Mouse (Mus musculus) neural tube, embryonic 10.5 days (tissue): ENCODE results near the gene Gnpat.
A peak's percentile ranks its signal among the peaks of the same experiment; 100 is the strongest.
"Not testable (repeated sequence)": the region's sequence is repeated elsewhere in the genome, so short reads cannot be mapped to it uniquely, and the experiment has no call there.

ENCODE experiments used
- DNase-seq: peaks from one replicate; pipeline ENCODE4 v3.0.0-alpha.2; 2017; ENCODE audit warnings: low spot score; ENCODE audit errors: extremely low spot score

Gene Gnpat

DNA sequence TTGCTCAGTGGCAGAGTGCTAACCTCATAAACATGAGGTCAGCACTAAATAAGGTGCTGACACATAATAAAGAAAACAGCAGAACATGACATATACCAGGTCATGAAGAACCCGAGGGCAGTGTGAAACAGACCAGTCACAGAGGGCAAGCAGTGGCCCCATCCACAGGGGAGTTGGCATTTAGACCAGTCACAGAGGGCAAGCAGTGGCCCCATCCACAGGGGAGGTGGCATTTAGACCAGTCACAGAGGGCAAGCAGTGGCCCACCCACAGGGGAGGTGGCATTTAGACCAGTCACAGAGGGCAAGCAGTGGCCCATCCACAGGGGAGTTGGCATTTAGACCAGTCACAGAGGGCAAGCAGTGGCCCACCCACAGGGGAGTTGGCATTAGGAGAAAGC lies 19.9 kb upstream of the Gnpat start:
- not testable (repeated sequence) for DNase-seq

DNA sequence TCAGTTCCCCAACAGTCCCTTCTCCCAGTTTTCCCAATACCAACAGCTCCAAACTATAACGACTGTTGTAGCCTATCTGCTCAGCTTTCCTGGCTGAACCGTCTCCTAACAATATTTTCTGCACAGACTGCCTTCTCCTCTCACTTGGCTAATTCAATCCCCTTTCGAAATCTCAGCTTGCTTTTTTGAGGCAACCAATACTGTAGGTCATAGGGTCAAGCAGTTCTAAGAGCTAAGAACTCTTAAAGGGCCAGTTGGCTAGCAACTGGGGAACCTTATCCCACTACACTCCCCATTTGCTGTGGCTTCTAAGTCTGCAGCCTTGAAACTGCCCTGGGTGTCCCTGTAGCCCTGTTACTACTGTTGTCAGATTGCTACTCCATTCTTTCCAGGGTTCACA lies 17.7 kb upstream of the Gnpat start:
- no peak for DNase-seq

DNA sequence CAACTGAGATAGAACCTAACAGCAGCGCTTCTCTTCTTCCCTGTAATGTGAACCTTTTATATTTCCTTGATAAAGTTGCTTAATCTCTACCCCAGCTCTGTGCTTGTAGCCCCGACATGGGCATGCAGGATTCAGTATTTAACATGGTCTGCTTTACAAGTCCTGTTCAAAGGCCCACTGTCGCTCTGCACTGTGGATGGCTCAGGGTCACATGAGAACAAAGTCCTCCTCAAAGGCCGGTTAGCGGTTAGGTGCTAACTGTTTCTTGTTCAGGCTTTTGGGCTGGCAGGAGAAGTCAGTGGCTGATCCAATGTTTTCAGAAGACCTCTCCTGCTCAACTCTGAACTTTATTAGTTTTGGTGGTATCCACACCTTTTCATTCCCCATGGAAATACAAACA lies 17.3 kb upstream of the Gnpat start:
- no peak for DNase-seq

DNA sequence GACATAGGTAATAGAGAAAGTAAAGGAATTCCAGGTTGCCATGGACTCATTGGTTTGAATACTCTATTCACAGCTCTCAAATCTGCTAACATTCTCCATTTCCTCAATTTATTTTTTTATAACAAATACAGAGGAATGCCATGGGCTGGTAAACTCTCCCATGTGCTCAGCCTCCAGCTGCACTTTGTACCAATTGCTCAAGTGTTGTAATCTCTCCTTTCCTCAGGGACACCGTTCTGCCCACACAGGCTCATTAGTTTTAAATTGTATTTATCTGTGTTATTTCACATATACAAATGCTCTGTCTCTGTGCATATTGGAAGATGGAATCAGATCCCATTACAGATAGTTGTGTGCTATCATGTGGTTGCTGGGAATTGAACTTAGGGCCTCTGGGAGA lies 9.3 kb upstream of the Gnpat start:
- DNase-seq = no peak

DNA sequence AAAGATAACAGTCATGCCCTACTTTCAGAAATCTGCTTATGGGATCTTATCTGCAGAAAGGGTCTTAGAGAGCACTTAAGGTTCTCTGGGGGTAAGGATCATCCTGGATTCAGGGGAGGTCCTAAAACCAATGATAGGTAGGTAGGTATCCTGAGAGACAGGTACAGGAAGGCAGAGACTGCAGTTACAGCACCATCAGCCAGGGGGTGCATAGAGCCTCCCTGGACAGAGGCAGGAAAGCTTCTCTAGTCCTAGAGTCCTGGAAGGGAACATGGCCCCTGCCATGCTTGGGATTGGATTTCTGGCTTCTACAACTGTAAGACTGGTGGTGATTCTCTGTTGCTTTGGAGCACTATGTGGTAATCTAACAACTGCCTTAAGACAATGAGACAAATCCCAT lies 3.4 kb upstream of the Gnpat start:
- no peak for DNase-seq

DNA sequence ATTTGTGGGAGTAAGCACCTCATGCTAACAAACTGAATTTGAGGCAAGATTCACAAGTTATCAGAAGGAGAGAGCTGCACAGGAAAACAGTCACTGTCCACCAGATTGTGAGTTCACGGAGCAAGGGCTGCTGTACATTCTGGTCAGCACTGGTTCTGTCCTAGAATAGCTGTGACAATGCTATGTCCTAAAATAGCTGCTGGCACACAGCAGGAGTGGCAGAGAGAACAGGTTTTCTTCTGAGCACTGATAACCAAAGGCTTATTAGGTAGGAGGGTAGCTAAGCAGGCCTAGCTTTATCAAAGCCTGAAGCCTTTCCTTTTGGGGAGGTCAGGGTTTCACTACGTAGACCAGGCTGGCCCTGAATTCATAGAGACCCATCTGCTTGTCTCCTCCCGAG lies 2.6 kb upstream of the Gnpat start:
- DNase-seq = no peak

DNA sequence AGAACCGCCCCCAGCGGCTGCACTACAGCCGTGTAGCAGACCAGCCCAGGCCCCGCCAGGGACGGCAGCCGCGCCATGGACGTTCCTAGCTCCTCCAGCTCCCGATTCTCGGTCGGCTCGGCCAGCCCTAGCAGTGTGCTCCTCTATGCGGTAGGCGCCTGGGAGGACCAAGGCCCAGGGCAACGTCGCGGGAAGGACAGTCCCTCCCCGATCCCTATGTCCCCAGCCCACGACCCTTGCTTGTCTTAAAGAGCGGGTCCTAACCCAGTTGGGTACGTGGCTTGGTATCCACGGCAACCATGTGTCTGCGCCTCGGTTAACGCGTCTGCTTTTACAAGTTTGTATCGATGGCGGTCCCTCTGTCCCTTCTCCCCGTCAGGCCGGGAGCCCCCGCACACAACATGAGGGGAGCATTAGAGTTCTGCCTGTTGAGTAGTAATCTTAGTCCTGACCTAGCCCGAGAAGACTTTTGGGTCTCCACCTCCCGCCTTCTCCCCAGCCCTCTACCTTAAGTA lies 387 bp downstream of the Gnpat start:
- DNase-seq = no peak

DNA sequence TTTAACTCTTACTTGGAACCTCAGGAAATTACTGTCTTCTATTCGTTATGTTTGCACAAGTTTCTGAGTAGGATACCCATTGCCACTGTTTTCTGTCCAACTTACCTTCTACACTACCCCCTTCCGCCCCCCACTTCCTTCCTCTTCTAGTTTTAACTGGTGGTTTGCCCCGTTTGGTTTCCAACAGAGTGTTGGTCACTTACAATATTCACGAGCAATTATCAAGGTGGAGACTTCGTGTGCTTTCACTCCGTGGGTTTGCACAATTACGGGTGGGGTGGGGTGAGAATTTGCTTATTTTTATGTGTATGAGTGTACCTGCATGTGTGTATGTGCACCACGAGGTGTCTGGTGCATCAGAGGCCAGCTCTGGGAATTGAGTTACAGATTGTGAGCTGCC lies 896 bp downstream of the Gnpat start:
- peak; percentile 27 for DNase-seq

DNA sequence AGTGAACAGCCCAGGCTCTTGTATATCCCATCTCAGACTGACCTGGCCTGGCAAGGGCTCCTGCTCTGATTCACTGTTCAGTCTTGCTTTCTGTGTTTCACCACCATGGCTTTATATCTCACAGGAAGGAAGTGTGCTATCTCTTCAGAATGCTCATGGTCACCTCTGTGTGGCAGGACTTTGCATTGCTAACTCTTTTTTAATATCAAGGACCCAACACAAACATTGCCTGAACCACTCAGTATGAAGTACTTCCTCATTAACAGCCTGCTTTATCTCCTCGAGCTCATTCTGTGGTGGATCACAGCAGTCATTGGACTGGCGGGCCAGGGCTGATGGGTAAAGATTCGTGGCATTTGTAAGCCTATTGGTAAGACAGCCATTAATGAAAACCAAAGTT lies 3.8 kb downstream of the Gnpat start:
- DNase-seq = no peak

DNA sequence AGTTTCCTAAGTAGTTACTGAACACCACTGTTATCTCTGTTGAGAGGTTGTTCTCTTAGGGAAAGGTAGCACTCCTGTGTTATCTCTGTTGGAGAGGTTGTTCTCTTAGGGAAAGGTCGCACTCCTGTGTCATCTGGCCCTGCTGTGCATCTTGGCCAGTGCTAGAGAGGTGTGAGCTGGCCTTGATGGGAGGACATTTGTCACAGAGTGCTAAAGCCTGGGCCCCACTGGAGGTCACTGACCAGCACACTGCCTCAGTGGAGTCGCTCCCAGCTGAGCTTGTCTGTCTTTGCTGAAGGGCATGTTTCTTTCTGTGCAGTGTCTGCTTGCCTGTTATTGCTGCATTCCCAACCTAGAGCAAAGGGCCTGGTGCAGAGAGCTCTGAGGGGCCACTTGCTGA lies 4.3 kb downstream of the Gnpat start:
- no peak for DNase-seq

DNA sequence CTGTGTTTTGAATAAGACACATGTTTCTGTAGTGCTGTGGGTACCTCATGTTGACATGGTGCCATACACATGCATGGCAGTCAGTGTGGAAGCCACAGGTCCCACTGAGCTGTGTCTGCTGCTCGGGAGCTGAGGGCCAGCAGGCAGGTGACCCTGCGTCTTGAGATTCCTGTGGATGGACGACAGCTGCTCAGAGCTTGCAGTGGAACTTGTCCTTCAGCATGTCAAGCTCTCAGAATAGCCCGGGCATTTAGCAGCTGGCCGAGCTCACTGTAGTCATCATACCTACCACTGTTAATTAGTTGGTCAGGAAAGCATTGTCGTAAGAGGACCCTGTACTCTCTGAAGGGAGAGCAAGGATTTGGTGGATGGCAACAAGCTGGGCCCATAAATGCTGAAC lies 6.9 kb downstream of the Gnpat start:
- DNase-seq = no peak

DNA sequence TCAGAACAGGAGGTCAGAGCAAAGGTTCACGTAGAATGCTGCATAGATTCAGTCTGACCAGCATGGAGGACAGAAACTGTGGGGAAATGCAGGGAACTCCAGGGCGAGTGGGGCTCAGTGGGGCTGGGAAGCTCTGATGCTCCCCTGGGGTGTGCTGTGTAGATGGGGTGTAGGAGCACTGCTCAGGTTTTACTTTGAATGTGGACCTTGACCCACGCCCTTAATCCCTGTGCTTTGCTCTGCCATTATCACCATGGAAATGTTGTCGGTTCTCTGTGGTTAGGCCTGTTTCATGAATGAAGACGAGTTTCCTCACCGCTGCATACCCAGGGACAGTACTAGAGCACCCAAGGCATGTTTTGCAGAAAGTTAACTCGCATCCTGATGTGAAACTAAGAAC lies 8.6 kb downstream of the Gnpat start:
- DNase-seq = no peak

DNA sequence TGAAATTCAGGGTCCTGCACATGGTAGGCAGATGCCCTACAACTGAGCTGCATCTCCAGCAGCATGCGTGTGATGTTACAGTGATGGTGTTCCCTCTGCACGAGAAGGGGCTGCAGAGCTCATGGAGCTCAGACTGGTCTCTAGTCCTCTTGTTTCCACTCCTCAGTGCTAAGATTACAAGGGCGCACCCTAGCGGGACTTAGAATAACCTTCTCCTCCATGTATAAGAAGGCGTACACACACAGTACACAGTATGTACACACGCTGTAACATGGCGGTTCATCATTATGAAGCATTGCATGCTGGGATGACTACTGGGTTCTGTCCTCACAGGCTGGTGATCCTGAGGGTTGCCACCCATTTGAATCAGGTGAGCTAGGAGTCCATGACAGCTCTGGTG lies 9.2 kb downstream of the Gnpat start:
- DNase-seq = no peak

DNA sequence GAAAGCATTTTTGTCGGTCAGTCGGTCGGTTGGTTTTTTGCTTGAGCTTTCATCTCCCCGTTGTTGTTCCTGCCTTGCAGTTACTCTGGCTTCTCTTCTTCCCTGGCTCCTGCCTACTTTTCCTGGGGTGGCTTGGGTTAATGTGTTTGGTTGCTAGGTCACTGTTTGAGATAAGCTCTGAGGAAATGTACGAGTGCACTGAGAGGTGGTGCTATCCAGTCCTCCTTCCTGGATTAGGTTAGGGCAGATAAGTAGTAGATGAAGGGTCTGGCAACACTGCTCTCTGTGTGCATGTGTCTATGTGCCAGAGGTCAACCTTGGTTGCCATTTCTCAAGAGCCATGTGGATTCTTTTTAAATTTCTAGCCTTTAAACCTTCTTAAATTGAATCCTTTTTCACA lies 9.9 kb downstream of the Gnpat start:
- no peak for DNase-seq

DNA sequence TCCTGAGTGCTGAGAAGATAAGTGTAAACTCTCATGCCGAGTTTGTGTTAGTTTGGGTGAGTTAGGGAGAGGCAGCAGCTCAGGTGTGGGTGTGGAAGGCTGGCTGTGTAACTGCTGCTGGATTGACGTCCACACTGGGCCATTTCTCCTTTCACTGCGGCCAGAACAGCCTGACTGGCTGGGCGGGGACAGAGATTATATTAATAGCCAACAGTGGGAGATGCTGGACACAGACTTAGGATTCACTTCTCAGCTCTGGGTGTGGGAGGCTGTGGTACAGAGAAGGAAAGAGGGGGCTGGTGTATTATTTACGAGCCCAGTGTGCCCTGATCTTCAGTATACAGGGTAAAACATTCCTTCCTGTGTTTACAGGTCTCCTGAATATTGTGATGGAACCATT lies 15.3 kb downstream of the Gnpat start:
- DNase-seq = no peak

DNA sequence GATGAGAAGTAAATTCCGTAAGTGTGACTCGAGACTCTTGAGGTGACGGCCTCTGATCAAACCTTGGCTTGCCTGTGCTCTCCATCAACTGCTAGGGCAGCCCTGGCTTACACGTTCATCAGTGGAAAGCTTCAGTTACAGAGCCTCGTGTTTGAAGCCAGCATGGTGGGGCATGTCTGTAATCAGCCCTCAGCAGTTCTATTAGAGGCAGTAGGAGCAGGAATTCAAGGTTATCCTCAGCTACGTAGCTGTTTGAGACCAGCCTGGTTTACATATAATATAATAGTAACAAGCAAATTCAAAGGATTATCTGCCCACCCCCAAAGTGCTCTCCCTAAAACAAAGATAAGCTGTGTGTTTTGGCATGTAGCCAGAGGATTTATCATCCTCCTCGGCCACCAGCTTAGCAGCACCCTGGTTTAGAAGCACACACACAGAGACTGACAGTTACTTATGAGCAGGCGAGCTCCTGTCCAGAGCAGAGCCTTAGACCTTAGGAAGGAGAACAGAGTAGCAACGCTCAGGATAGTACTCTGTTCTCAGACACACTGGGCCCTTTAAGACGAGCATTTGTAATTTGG lies 16.2 kb downstream of the Gnpat start:
- DNase-seq = no peak

DNA sequence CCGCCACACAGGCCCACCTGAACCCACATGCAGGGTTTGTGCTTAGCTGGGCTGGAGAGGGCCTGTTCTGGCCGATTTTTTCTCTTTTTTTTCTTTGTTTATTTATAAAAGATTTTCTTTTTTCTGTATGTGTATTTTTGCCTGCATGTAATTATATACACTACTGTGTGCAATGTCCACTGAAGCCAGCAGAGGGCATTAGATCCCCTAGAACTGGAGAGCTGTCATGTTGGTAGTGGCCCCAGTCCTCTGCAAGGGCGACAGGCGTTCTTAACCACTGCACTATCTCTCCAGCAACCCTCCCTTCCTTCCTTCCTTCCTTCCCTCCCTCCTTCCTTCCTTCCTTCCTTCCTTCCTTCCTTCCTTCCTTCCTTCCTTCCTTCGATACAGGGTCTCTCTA lies 25.6 kb downstream of the Gnpat start:
- DNase-seq = no peak

DNA sequence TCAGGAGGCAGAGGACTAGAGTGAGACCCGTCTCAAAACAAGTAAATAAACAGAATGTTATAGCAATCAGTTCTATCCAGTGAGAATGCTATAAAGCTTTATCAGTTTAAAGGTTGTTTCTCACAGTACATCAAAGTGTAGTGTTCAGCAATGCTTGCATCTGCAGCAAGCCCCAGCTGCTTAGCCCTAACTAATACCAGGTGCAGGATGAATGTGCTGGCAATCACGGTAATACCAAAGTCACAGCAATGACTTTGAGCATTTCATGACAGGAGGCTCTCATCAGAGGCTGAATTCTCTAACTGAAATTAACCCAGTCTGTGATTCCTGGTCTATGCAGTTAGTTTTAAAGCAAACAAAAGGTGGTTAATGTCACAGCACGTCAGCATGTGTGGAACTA lies 29.8 kb downstream of the Gnpat start:
- no peak for DNase-seq

DNA sequence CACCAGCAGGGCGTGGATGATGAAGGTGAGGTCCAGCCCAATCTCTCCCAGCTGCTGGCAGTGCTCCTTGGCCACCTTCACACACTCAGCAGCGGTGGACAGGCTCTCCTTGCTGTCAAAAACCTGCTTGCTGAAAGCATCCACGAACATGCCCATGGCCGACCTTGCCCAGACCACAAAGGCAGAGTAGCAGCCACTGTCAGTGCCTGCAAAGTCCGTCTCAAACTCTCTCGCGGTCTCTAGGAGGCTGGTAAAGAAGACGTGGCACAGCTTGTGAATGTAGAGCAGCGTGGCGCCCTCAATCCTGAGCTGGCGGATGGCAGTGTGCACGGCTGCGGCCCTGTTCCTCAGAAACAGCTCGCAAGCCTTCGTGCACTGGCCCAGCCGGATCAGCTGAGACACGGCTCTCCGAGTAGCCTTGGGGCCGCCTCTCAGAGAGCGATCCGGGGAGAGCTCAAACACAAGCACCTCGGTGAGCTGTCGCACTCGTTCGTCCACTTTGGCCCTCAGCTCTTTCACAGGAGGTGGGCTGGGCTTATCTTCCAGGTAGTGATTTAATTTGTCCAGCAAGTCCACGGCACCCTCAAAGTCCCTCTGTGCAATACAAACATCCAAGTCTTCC lies 33.3 kb downstream of the Gnpat start:
- DNase-seq = no peak

DNA sequence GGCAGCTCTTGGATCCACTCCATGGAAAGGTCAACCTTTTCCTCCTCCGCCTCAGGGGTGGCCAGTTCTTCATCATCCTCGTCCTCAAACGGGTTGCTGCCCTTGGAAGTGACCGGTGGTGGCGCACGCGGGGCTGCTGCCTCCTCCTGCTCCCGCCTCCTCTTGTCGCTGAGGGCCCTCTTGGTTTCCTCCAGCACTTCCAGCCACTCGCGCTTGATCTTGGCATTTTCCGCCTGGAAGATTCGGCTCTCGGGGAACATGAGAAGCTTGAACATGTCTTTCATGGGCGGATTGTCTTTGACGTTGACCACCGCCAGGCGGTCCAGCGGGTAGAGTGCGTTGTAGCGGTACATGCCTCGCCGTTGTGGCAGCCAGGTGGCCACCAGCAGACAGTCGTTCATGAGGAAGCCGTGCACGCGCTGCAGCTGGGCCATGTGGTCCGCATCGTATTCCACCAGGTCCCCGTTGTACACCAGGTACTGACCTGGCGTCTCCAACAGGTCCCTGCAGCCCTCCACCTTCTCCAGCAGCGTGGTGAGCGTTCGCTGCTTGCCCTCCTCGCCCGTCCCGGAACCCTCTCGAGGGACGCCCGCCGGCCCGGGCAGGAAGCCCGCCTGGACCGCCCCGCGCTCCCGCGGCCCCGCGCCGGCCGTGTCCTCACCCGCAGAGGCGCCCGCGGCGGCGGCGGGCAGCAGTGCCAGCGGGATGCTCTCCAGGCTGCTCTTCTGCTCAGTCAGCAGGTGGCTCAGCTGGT lies 34.0 kb downstream of the Gnpat start:
- DNase-seq = peak; percentile 68

DNA sequence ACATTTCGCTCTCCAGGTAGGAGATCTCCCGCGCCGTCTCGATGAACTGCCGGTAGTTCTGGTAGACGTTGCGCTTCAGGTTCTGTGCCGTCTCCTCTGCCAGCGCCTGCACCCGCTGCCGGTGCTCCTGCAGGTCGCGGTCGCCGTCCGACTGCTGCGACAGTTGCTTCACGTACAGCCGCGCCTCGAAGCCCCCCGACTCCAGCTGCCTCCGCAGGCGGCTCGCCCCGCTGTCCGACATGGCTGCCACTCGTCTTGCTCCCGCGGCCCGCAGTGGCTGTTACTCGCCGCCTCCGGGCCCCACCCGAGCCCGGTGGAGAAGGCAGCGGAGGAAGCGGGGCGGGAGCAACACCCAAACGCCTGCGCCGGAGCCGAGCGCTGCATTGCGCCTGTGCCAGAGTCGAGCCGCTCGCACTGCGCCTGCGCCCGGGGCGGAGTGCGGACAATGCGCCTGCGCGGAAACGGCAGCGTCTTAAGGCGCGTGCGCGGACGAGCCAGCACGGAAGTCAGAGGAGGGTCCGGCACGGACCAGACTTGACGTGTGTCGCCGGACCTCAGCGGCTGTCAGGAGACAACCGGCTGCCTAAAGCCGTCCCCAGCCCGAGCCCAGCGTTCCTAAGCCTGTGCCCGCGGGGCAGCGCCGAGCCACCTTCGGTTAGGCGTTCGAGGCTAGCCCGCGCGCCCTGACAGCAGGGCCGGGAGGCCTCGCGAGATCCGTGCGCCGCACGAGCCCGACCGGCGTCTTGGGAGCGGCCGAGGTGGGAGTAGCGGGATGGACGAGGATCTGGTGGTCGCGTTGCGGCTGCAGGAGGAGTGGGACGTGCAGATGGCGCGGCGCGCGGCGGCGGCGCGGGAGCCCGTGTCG lies 34.8 kb downstream of the Gnpat start, which contains the start of the genes Exoc8 and Sprtn:
Gene Exoc8, minus strand, starts transcription at position 320 of the 865 bp plus-strand sequence.
Gene Sprtn, plus strand, starts transcription at position 501 of the 865 bp plus-strand sequence.
- peak; percentile 99 for DNase-seq
